Mouse (Mus musculus) forebrain, postnatal 0 days (tissue): Measurements from ENCODE around the gene Adh4. TPM values are rescaled to one million over a fixed set of nuclear protein-coding genes. Genes with fewer than 3 reads are reported as not detected.
A peak's percentile ranks its signal among the peaks of the same experiment; 100 is the strongest.
"Not testable (repeated sequence)": the region's sequence is repeated elsewhere in the genome, so short reads cannot be mapped to it uniquely, and the experiment has no call there.

Experiments
- ATAC-seq: fragments of 200-750 bp; cut with Nextera tagmentation; 2 replicates; pipeline ENCODE4 v1.8.0; 2017; ENCODE audit warnings: mild to moderate bottlenecking, moderate library complexity
- DNase-seq: peaks from one replicate; pipeline ENCODE4 v3.0.0-alpha.2; 2015
- H3K27ac ChIP-seq: fragments of 300-500 bp; sonication (generic); 2 replicates; pipeline ENCODE4 v1.5.1; 2014; ENCODE audit warnings: low read depth, mild to moderate bottlenecking, antibody characterized with exemption, low read length, moderate library complexity, mixed read lengths
- H3K27me3 ChIP-seq: fragments of 300-500 bp; sonication (generic); 2 replicates; pipeline ENCODE4 v1.6.1; 2014; ENCODE audit warnings: mild to moderate bottlenecking, low read length, mixed read lengths; ENCODE audit not compliant: insufficient read depth
- H3K36me3 ChIP-seq: fragments of 300-500 bp; sonication (generic); 2 replicates; pipeline ENCODE4 v1.6.1; 2014; ENCODE audit warnings: mild to moderate bottlenecking, moderate library complexity; ENCODE audit not compliant: insufficient read depth
- H3K4me1 ChIP-seq: fragments of 300-500 bp; sonication (generic); 2 replicates; pipeline ENCODE4 v1.6.1; 2014; ENCODE audit warnings: antibody characterized with exemption; ENCODE audit not compliant: insufficient read depth
- H3K4me2 ChIP-seq: fragments of 300-500 bp; sonication (generic); 2 replicates; pipeline ENCODE4 v1.6.1; 2014; ENCODE audit warnings: low read depth, mild to moderate bottlenecking, moderate library complexity
- H3K4me3 ChIP-seq: fragments of 300-500 bp; sonication (generic); 2 replicates; pipeline ENCODE4 v1.5.1; 2014; ENCODE audit warnings: low read depth, low read length, mixed read lengths
- H3K9ac ChIP-seq: fragments of 300-500 bp; sonication (generic); 2 replicates; pipeline ENCODE4 v1.6.1; 2014; ENCODE audit warnings: mild to moderate bottlenecking
- H3K9me3 ChIP-seq: fragments of 300-500 bp; sonication (generic); 2 replicates; pipeline ENCODE4 v1.6.1; 2016; ENCODE audit warnings: low read length
- CTCF ChIP-seq: sonication (generic); IDR thresholded peaks from 2 replicates; pipeline ENCODE4 v1.5.1; 2016; ENCODE audit warnings: antibody characterized with exemption, control low read depth, low read depth
- WGBS: fragments of 180-500 bp; shearing (Covaris S2); extraction: QIAGEN DNeasy Blood & Tissue Kit; methylation state at CpG from one replicate; pipeline ENCODE4 v1.1.7; 2014; 5-methylcytosine and 5-hydroxymethylcytosine counted together
- polyA plus RNA-seq: library from polyadenylated mRNA; unstranded; fragments of >200 nt; fragmentation: Nextera tagmentation; extraction: Ambion mirVana; gene quantifications from 2 replicates; pipeline ENCODE4 v1.2.1, GENCODE M21; 2015
- total RNA-seq: library from RNA; depleted of rRNA; stranded (reverse); fragments of >200 nt; gene quantifications from 2 replicates; pipeline ENCODE4 v1.2.3, GENCODE M21; 2014; rRNA removed

The Adh4 gene
- total RNA-seq (not detected in 2 replicates), polyA plus RNA-seq (not detected in 2 replicates)

GRCm38 (mm10) chr3:138415121-138415690 is at the start of gene Adh4:
Gene Adh4 (plus strand): TSS chr3:138415466.
- ATAC-seq (no peak), DNase-seq (no peak)
- Histone ChIP-seq H3K4me2 (no peak within 1 kb of the TSS), H3K9ac (no peak within 1 kb of the TSS), H3K36me3 (no peaks in the 10 kb centered on the region), H3K4me1 (no peaks in the 10 kb centered on the region), H3K27me3 (no peaks in the 10 kb centered on the region), H3K27ac (no peak within 1 kb of the TSS), H3K9me3 (no peaks in the 10 kb centered on the region), H3K4me3 (no peak within 1 kb of the TSS)
- no peak for TF ChIP-seq CTCF
- 78% methylated on average over 6 of the region's 6 CpGs for WGBS

GRCm38 (mm10) chr3:138366181-138366580 is 49.1 kb upstream of the Adh4 start:
- Histone ChIP-seq H3K4me2 (no peak overlapping the region), H3K27me3 (no peaks in the 10 kb centered on the region), H3K9ac (no peak overlapping the region), H3K4me3 (no peak overlapping the region), H3K9me3 (no peaks in the 10 kb centered on the region), H3K4me1 (no peaks in the 10 kb centered on the region), H3K36me3 (no peaks in the 10 kb centered on the region), H3K27ac (no peak overlapping the region)
- WGBS = 81% methylated on average over 2 of the region's 2 CpGs
- ATAC-seq = no peak
- DNase-seq = no peak
- no peak for TF ChIP-seq CTCF

- Histone ChIP-seq H3K9me3 (no peaks in the 10 kb centered on the region), H3K27ac (no peak overlapping the region), H3K9ac (no peak overlapping the region), H3K4me1 (no peaks in the 10 kb centered on the region), H3K4me2 (no peak overlapping the region), H3K36me3 (no peaks in the 10 kb centered on the region), H3K27me3 (no peaks in the 10 kb centered on the region), H3K4me3 (no peak overlapping the region)
- DNase-seq (no peak), ATAC-seq (no peak)
- WGBS = 82% methylated on average over 1 of the region's 1 CpGs
- TF ChIP-seq CTCF = no peak
Measured at GRCm38 (mm10) chr3:138369546-138369945, 45.7 kb upstream of the Adh4 start.

- H3K4me2 ChIP-seq, H3K9ac ChIP-seq, DNase-seq, H3K4me1 ChIP-seq, H3K9me3 ChIP-seq, H3K27me3 ChIP-seq, ATAC-seq, H3K4me3 ChIP-seq, H3K36me3 ChIP-seq, H3K27ac ChIP-seq: not testable (repeated sequence)
- WGBS = 82% methylated on average over 4 of the region's 4 CpGs
Measured at GRCm38 (mm10) chr3:138370289-138370688, 45.0 kb upstream of the Adh4 start.

GRCm38 (mm10) chr3:138373920-138374319 is 41.3 kb upstream of the Adh4 start:
- H3K36me3 ChIP-seq = no peaks in the 10 kb centered on the region
- TF ChIP-seq CTCF = no peak
- WGBS = 89% methylated on average over 4 of the region's 4 CpGs
- no peaks in the 10 kb centered on the region for H3K9me3 ChIP-seq
- no peak overlapping the region for H3K27ac ChIP-seq
- no peaks in the 10 kb centered on the region for H3K4me1 ChIP-seq
- H3K9ac ChIP-seq = no peak overlapping the region
- H3K4me3 ChIP-seq = no peak overlapping the region
- H3K27me3 ChIP-seq = no peaks in the 10 kb centered on the region
- no peak overlapping the region for H3K4me2 ChIP-seq
- DNase-seq (no peak), ATAC-seq (no peak)

GRCm38 (mm10) chr3:138375148-138375547 is 40.1 kb upstream of the Adh4 start:
- ATAC-seq = no peak
- Histone ChIP-seq H3K4me2 (no peak overlapping the region), H3K4me3 (no peak overlapping the region), H3K36me3 (no peaks in the 10 kb centered on the region), H3K9ac (no peak overlapping the region), H3K4me1 (no peaks in the 10 kb centered on the region), H3K9me3 (no peaks in the 10 kb centered on the region), H3K27me3 (no peaks in the 10 kb centered on the region), H3K27ac (no peak overlapping the region)
- WGBS = 75% methylated on average over 2 of the region's 2 CpGs
- TF ChIP-seq CTCF = no peak
- no peak for DNase-seq

GRCm38 (mm10) chr3:138381133-138381532 is 34.1 kb upstream of the Adh4 start:
- Histone ChIP-seq H3K36me3 (no peaks in the 10 kb centered on the region), H3K4me3 (no peak overlapping the region), H3K4me1 (no peaks in the 10 kb centered on the region), H3K27me3 (no peaks in the 10 kb centered on the region), H3K4me2 (no peak overlapping the region), H3K9ac (no peak overlapping the region), H3K27ac (no peak overlapping the region), H3K9me3 (no peaks in the 10 kb centered on the region)
- WGBS = 6% methylated on average over 3 of the region's 3 CpGs
- peak; percentile 3 for DNase-seq
- ATAC-seq = no peak
- TF ChIP-seq CTCF = no peak
